Mouse (Mus musculus) olfactory bulb, adult 2 months (tissue): Measurements from ENCODE around the gene Alcam. TPM values are rescaled to one million over a fixed set of nuclear protein-coding genes. Genes with fewer than 3 reads are reported as not detected.

Experiments used
- H3K27ac ChIP-seq: fragments of 200-500 bp; 2 replicates; pipeline ENCODE4 v1.5.1; 2012; ENCODE audit warnings: low read depth, low read length; ENCODE audit not compliant: insufficient read depth
- H3K4me1 ChIP-seq: fragments of 200-500 bp; 2 replicates; pipeline ENCODE4 v1.6.1; 2012; ENCODE audit warnings: low read length; ENCODE audit not compliant: control insufficient read depth, insufficient read depth
- H3K4me3 ChIP-seq: fragments of 200-500 bp; 2 replicates; pipeline ENCODE4 v1.5.1; 2012; ENCODE audit warnings: mild to moderate bottlenecking, low read depth, low read length, moderate library complexity; ENCODE audit not compliant: insufficient read depth
- CTCF ChIP-seq: fragments of 200-500 bp; IDR thresholded peaks from 2 replicates; pipeline ENCODE4 v1.5.1; 2012; ENCODE audit warnings: low read depth, mild to moderate bottlenecking, low read length, moderate library complexity; ENCODE audit not compliant: insufficient read depth
- POLR2A ChIP-seq: fragments of 200-500 bp; IDR thresholded peaks from 2 replicates; pipeline ENCODE4 v1.6.1; 2012; ENCODE audit warnings: mild to moderate bottlenecking, low read depth, low read length, moderate library complexity; ENCODE audit not compliant: insufficient read depth
- WGBS: fragments of 180-500 bp; shearing (Covaris S2); methylation state at CpG from one replicate; pipeline ENCODE4 v1.1.7; 2018; 5-methylcytosine and 5-hydroxymethylcytosine counted together
- polyA plus RNA-seq: library from polyadenylated mRNA; stranded (reverse); fragments of >200 nt; gene quantifications from 2 replicates; pipeline ENCODE4 v1.2.4, GENCODE M21; 2012; ENCODE audit warnings: low replicate concordance; ENCODE audit not compliant: missing spikeins, insufficient read depth, insufficient read length

Gene Alcam
- polyA plus RNA-seq, 1 experiment, result not detected

DNA sequence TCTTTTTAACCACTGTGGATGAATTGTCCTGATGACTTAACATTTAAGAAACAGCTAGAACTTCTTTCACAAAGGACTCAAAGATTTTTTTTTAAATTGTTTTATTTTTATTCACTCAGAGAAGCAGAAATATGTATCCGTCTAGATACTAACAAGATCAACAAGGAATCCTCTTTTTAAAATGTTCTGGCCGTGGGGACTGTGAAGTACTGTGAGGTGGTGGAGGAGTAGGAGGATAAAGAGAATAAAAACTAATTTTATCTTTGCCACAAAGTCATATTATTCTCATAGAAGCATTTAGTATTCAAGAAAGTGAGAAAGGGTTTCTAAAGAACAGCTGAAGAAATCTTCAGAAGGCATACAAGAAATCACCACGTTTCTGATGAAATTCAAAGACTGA lies 54.8 kb downstream of the Alcam start:
- TF ChIP-seq POLR2A (no peak), CTCF (no peak)
- 83% methylated on average over 3 of the region's 3 CpGs for WGBS
- no peak overlapping the region for H3K4me3 ChIP-seq
- no peaks in the 10 kb centered on the region for H3K4me1 ChIP-seq
- no peak overlapping the region for H3K27ac ChIP-seq

DNA sequence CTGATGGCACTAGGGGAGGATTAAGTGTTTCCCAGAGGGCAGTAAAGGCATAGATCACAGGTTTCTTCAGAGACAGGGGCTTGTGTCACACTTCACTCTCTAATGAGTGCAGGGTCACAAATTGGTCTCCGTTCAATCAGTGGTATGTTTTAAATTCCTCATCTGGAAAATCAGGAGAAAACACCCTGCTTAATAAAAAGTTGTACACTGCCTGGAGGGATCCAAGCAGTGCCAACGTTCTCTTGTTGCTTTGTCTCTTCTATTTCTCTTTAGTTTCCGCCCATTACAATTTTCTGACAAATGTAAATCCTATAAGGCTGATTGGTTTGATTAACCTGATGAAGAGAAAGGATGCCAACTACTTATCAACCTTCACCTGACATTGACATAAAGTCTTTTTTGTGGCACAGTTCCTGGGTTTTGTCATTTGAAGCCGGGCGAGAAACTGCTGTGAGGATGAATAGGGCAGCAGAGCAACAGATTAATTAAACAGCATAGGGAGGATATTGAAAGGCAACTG lies 67.0 kb downstream of the Alcam start:
- Histone ChIP-seq H3K4me3 (no peak overlapping the region), H3K27ac (no peak overlapping the region), H3K4me1 (no peaks in the 10 kb centered on the region)
- WGBS, result 59% methylated on average over 5 of the region's 5 CpGs
- TF ChIP-seq CTCF (no peak), POLR2A (no peak)

DNA sequence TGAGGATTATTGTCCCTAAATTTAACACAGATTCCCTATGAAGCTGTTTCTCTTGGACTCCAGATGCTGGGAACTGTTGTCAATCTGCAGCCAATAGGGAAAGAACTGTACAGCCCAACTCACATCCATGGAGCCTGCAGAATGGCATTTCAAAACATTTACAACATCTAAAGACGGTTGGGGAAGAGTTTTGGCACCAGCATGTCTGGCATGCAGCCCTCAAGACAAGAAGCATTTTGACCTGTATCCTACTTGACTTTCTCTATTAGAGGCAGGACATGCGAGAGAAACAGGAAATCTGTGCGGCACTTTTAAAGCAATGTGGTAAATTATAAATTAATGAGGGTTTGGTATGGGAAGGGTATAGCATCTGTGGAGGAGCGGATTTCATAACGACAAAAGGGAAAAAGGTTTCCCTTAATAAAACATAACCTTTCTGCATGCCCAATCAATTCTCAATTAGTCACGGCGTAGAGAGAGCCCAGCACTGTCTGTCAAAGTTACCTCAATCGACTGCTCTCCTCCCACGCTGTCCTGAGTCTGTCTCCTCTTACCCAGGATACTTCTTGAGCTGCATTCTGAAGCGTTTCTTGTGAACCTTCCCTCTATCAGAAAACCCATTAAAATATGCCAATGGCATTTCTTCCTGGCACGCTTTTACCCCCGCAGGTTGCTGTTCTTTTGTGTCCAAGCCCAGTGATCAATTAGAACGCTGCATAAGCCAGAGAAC lies 70.3 kb downstream of the Alcam start:
- Histone ChIP-seq H3K4me3 (no peak overlapping the region), H3K4me1 (no peaks in the 10 kb centered on the region), H3K27ac (no peak overlapping the region)
- WGBS, result 71% methylated on average over 13 of the region's 13 CpGs
- no peak for TF ChIP-seq POLR2A
- TF ChIP-seq CTCF, result no peak

DNA sequence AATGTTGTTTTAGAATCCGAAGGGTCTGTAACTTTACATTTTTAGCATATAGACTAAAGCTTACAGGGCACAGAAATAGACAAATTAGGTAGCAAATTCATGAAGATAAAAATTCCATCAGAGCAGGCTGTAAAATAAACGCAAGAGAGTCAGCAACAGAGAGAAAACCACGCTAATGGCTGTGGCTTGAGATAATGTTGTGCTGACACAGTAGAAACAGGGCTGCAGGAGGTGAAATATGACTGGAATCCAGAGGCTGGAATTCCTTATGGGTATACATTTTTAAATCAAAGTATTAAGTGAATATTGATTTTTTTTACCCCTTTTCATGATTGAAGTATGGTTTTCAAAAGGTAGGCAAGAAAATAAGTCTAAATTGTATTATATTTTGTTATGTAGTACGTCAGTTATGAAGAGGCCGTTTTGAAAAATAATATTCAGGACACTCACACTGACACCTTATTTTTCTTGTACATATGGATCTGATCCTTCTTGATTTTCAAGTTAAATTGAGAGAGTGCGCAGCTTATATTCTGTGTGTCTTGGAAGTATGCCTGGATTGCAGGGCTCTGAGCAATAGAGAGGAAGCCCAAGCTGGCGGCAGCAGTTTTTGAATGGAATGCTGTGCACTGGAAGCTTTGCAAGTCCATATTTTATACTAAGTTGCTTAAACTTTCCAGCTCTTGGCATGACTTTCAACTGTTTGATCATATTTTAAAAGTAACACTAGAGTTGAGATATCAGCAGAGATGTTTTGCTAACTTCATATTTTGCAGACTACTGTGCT lies 74.9 kb downstream of the Alcam start:
- Histone ChIP-seq H3K27ac (no peak overlapping the region), H3K4me1 (no peaks in the 10 kb centered on the region), H3K4me3 (no peak overlapping the region)
- 88% methylated on average over 7 of the region's 7 CpGs for WGBS
- TF ChIP-seq POLR2A, result no peak

DNA sequence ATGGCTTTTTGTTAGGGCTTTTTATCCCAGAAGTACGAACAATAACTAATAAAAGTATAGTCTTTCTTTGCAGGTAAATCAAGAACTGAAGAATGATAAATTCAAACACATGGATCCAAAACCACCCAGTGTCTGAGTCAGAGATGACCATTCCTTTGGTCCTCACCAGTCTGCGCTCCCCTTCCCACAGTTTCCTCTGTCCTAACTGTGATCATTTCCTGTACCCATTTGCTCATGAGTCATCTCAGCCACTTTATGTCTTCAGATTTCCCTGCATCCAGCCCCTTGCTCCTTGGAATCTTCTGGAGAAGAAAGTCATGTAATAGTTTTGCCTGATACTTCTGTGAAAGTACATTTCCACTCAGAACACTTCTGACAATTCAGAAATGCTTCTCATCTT lies 77.0 kb downstream of the Alcam start:
- Histone ChIP-seq H3K4me1 (no peaks in the 10 kb centered on the region), H3K27ac (no peak overlapping the region), H3K4me3 (no peak overlapping the region)
- TF ChIP-seq CTCF (no peak), POLR2A (no peak)
- WGBS, result 98% methylated on average over 2 of the region's 2 CpGs

DNA sequence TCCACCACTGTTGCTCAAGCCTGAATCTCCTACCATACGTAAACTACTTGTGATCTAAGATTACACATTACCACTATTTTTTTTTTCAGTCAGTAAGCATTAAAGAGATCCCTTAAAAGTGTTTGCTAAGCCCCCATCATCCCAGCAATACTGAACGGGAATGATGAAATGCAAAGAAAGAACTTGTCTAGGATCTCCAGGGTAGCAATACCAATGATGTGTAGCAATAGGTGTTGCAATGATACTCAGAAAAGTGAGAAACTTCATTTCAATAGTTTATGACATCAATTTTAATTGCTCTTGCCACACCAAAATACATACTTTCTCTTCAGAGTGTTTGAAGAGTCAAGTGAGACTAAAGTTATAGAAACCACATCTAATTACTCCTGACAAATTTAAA lies 81.9 kb downstream of the Alcam start:
- 90% methylated on average over 2 of the region's 2 CpGs for WGBS
- Histone ChIP-seq H3K4me3 (no peak overlapping the region), H3K27ac (no peak overlapping the region), H3K4me1 (no peaks in the 10 kb centered on the region)
- no peak for TF ChIP-seq CTCF
- TF ChIP-seq POLR2A, result no peak

DNA sequence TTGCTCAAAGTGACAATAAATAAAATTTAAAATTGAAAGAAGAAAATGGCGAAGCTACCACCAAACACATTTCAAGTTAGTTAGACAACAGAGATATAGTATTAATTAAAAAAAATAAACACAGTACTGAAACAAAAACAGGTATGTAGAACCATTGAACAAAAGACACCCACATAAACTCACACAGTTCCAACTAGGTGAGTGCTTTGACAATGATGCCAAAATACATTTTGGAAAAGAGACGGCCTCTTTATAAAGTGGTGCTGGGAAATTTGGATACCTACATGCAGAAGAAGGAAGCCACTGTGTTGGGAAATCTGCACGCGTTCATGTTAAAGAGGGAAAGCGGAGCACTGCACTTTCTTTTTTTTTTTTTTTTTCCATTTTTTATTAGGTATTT lies 85.4 kb downstream of the Alcam start:
- H3K4me3 ChIP-seq, result no peak overlapping the region
- H3K27ac ChIP-seq, result no peak overlapping the region
- WGBS, result 96% methylated on average over 5 of the region's 5 CpGs
- TF ChIP-seq CTCF, result no peak
- TF ChIP-seq POLR2A, result no peak
- no peaks in the 10 kb centered on the region for H3K4me1 ChIP-seq

DNA sequence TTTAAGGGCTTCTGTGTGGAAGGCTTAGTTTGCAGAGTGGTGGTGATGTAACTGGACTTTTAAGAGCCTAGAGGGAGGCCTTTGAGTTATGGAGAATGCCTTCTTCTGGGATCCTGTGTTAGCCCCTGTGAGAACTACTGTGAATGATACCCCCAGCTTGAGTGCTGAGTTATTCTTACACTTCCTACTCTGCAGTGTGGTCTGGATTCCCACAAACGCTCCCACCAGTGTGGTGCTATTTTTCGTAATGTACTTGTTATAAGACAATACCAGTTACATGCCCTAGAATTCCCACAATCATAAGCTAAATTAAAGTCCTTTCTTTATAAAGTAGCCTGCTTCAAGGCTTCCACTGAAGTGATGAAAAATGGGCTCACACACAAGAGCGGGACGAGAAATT lies 87.0 kb downstream of the Alcam start:
- TF ChIP-seq POLR2A, result no peak
- TF ChIP-seq CTCF, result no peak
- H3K4me3 ChIP-seq, result no peak overlapping the region
- H3K27ac ChIP-seq, result no peak overlapping the region
- no peaks in the 10 kb centered on the region for H3K4me1 ChIP-seq
- WGBS, result 88% methylated on average over 4 of the region's 4 CpGs

DNA sequence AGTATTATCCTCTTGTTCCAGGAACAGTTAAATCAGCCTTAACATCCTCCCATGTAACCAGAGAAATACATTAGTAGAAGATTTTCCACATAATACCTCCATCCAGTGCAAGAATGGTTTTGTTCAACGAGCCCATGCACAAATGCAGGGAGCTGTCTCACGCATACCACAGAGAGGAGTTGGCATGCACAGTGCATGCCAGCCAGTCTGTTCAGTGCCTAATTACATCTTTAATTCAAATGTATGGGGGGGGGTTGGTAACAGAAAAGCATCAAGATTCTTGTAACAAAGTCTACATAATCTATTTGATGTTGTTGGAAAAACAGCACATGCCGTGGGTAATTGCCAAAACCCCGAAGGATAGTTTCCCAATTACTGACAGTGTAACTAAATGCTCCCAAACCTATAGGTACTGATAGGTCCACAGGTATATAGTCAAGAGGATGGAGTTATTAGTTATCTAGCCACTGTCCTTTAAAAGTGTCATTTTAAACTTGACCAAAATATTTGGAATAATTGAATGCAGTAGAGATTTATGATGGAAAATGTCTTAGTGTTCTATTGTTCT lies 89.8 kb downstream of the Alcam start:
- H3K4me1 ChIP-seq, result no peaks in the 10 kb centered on the region
- H3K4me3 ChIP-seq, result no peak overlapping the region
- TF ChIP-seq CTCF, result no peak
- H3K27ac ChIP-seq, result no peak overlapping the region
- 62% methylated on average over 4 of the region's 4 CpGs for WGBS
